Mouse (Mus musculus): Measurements from ENCODE around the gene Tbc1d7. TPM values are rescaled to one million over a fixed set of nuclear protein-coding genes. Genes with fewer than 3 reads are reported as not detected.

The Tbc1d7 gene
- total and polyA plus RNA-seq, 3 experiments: 9.4 to 82.5 (median 11.6) TPM

DNA sequence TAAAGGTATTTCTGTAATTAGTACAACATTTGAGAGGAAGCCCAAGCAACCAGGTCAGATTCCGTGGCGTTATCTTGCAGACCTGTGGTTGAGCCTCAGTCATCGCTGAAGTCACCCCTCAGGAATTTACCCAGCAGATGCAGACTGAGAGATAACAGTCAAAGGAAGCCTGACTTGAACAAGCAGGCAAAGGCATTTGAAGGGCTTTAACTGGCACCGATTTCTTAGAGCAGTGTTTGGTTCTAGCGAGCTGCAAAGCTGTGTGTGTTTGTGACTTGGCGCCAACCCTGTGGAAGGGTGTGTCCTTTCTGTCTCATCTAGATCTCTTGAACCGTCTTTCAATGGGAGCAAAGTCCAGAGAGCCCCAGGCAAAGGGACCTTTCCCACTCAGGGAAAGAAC, 22.0 kb upstream of the Tbc1d7 start:
- Histone ChIP-seq H3K36me3 (replicated peaks) (no peaks in the 10 kb centered on the region), H3K9me3 (replicated peaks) (no peaks in the 10 kb centered on the region), H3K4me1 (ENCODE audit: insufficient read depth, low read depth, low read length) (peaks cover 73% of the 10 kb centered on the region), H3K4me3 (ENCODE audit: low read depth, low read length) (peak overlapping the region; percentile 30; the same call in 1 of the 2 replicates), H3K27me3 (ENCODE audit: insufficient read depth, low read length) (peaks cover 19% of the 10 kb centered on the region; the same call in 1 of the 2 replicates)
- peak; percentile 74 for ATAC-seq (ENCODE audit: extremely low read depth, insufficient number of reproducible peaks, low FRiP score, poor library complexity, severe bottlenecking)
- TF ChIP-seq GATA1 (IDR thresholded peaks at IDR 0.05; ENCODE audit: borderline replicate concordance, low read length): no peak
- peak; percentile 73; the same call in 1 of the 2 replicates for TF ChIP-seq GATA2 (IDR thresholded peaks at IDR 0.05; ENCODE audit: borderline replicate concordance, low read depth, low read length)
- TF ChIP-seq TAL1 (conservative IDR thresholded peaks at IDR 0.05; ENCODE audit: low read depth, low read length): peak; percentile 97
- no peak for TF ChIP-seq POLR2AphosphoS5 (IDR thresholded peaks at IDR 0.05; ENCODE audit: insufficient replicate concordance, low read depth, low read length)
- no peak for TF ChIP-seq CTCF (IDR thresholded peaks at IDR 0.05; ENCODE audit: low read depth, low read length)
- peak; percentile 62 for DNase-seq (ENCODE audit: low spot score)

DNA sequence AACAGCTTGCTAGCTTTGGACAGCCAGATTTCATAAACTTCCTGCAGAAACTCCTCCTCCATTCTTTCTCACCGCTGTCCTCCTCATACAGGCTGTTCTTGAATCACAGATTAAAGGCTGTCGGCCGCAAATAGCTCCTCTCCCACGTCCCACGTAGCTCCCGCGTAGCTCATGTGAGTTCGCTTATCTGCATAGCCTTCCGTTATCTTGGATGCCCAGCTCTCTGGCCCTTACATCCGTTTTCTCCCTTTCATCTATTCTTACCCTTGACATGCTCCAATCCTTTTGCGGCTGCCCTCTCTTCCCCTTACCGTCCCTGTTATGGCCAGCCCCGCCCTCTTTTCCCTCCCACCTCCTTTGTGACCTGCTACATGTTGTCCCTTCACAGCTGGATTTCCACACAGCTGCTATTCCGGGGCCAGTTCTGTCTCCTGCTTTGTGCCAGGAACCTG, 20.5 kb upstream of the Tbc1d7 start:
- Histone ChIP-seq H3K36me3 (replicated peaks) (no peaks in the 10 kb centered on the region), H3K9me3 (replicated peaks) (peaks cover 6% of the 10 kb centered on the region; the same call in 1 of the 2 replicates), H3K4me1 (ENCODE audit: insufficient read depth, low read depth, low read length) (peaks cover 69% of the 10 kb centered on the region), H3K4me3 (ENCODE audit: low read depth, low read length) (peak overlapping the region; percentile 63; the same call in 1 of the 2 replicates), H3K27me3 (ENCODE audit: insufficient read depth, low read length) (peaks cover 18% of the 10 kb centered on the region; the same call in 1 of the 2 replicates)
- DNase-seq (ENCODE audit: low spot score) (peak; percentile 65), ATAC-seq (ENCODE audit: extremely low read depth, insufficient number of reproducible peaks, low FRiP score, poor library complexity, severe bottlenecking) (peak; percentile 73)
- no peak for TF ChIP-seq POLR2AphosphoS5 (IDR thresholded peaks at IDR 0.05; ENCODE audit: insufficient replicate concordance, low read depth, low read length)
- TF ChIP-seq GATA1 (IDR thresholded peaks at IDR 0.05; ENCODE audit: borderline replicate concordance, low read length): no peak
- peak; percentile 98 for TF ChIP-seq TAL1 (conservative IDR thresholded peaks at IDR 0.05; ENCODE audit: low read depth, low read length)
- TF ChIP-seq CTCF (IDR thresholded peaks at IDR 0.05; ENCODE audit: low read depth, low read length): no peak
- peak; percentile 82; the same call in 1 of the 2 replicates for TF ChIP-seq GATA2 (IDR thresholded peaks at IDR 0.05; ENCODE audit: borderline replicate concordance, low read depth, low read length)

DNA sequence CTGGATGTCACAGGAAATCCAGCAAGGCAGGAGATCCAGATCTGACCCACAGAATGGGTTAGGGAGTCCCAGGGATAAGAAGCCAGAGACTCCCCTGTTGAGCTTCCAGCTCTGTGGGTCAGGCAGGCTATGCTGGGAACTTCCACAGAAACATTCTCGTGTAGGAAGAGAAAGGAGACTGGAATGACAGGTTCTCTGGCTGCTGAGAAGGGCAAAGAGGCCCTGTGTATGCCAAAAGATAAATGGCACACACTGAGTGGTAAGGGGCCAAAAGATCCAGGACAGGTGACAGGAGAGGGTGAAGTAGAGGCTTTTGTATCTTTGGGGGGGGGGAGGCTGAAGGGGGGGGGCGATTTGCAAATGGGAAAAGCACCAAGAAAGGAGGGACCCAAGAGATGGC, 20.0 kb upstream of the Tbc1d7 start:
- Histone ChIP-seq H3K9me3 (replicated peaks) (peaks cover 6% of the 10 kb centered on the region; the same call in 1 of the 2 replicates), H3K4me1 (ENCODE audit: insufficient read depth, low read depth, low read length) (peaks cover 64% of the 10 kb centered on the region), H3K4me3 (ENCODE audit: low read depth, low read length) (peak overlapping the region; percentile 63), H3K27me3 (ENCODE audit: insufficient read depth, low read length) (peaks cover 17% of the 10 kb centered on the region; the same call in 1 of the 2 replicates), H3K36me3 (replicated peaks) (no peaks in the 10 kb centered on the region)
- DNase-seq (ENCODE audit: low spot score) (no peak), ATAC-seq (ENCODE audit: extremely low read depth, insufficient number of reproducible peaks, low FRiP score, poor library complexity, severe bottlenecking) (no peak)
- TF ChIP-seq TAL1 (conservative IDR thresholded peaks at IDR 0.05; ENCODE audit: low read depth, low read length) (no peak), CTCF (IDR thresholded peaks at IDR 0.05; ENCODE audit: low read depth, low read length) (no peak), GATA2 (IDR thresholded peaks at IDR 0.05; ENCODE audit: borderline replicate concordance, low read depth, low read length) (no peak), GATA1 (IDR thresholded peaks at IDR 0.05; ENCODE audit: borderline replicate concordance, low read length) (no peak), POLR2AphosphoS5 (IDR thresholded peaks at IDR 0.05; ENCODE audit: insufficient replicate concordance, low read depth, low read length) (no peak)

DNA sequence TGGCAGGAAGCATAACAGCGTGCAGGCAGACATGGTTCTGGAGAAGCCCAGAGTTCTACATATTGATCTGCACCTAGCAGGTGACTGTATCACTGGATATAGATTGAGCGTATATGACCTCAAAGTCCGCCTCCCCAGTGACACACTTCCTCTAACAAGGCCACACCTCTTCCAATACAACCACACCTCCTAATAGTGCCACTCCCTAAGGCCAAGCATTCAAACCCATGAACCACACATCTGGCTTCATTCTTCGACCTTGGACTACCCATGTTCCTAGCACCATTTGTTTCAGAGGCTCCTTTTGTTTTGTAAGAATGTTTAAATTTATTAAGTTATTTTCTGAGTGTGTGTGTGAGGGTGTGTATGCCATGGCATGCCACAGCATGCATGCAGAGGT, 16.4 kb upstream of the Tbc1d7 start:
- ATAC-seq (ENCODE audit: extremely low read depth, insufficient number of reproducible peaks, low FRiP score, poor library complexity, severe bottlenecking): no peak
- peaks cover 61% of the 10 kb centered on the region for H3K4me1 ChIP-seq (ENCODE audit: insufficient read depth, low read depth, low read length)
- no peaks in the 10 kb centered on the region for H3K36me3 ChIP-seq (replicated peaks)
- peaks cover 12% of the 10 kb centered on the region for H3K9me3 ChIP-seq (replicated peaks)
- TF ChIP-seq CTCF (IDR thresholded peaks at IDR 0.05; ENCODE audit: low read depth, low read length): no peak
- no peak for TF ChIP-seq TAL1 (conservative IDR thresholded peaks at IDR 0.05; ENCODE audit: low read depth, low read length)
- TF ChIP-seq GATA2 (IDR thresholded peaks at IDR 0.05; ENCODE audit: borderline replicate concordance, low read depth, low read length): no peak
- no peak for TF ChIP-seq POLR2AphosphoS5 (IDR thresholded peaks at IDR 0.05; ENCODE audit: insufficient replicate concordance, low read depth, low read length)
- TF ChIP-seq GATA1 (IDR thresholded peaks at IDR 0.05; ENCODE audit: borderline replicate concordance, low read length): no peak
- no peak for DNase-seq (ENCODE audit: low spot score)
- no peak overlapping the region for H3K4me3 ChIP-seq (ENCODE audit: low read depth, low read length)
- peaks cover 13% of the 10 kb centered on the region; the same call in 1 of the 2 replicates for H3K27me3 ChIP-seq (ENCODE audit: insufficient read depth, low read length)

DNA sequence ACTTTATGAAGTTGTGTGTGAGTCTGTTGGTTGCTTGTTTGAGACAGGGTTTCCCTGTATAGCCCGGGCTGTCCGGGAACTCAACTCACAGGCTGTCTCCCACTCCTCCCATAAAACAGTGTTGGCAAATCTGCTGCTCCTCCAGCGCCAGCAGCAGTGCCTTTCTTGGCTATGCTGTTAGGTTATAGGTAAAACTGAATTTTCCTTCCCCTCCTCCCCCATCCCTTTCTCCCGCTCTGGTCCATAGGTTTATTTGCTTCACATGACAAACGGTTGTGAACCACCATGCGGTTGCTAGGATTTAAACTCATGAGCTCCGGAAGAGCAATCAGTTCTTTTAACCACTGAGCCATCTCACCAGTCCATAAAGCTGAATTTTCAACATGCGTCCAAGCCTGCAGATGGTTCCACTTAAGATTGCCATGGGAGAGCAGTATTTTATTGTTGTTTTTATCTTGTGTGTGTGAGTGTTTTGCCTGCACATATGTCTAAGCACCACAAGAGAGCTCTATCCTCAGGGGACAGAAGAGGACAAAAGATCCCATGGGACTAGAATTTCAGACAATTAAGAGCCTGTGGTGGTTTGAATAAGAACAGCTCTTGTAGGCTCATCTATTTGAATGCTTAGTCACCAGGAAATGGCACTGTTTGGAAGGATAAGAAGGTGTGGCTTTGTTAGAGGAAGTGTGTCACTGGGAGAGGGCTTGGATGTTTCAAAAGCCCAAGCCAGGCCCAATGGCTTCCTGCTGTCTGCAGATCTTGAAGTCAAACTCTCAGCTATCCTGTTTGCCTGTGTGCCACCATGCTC, 12.2 kb upstream of the Tbc1d7 start:
- no peak for DNase-seq (ENCODE audit: low spot score)
- no peak for ATAC-seq (ENCODE audit: extremely low read depth, insufficient number of reproducible peaks, low FRiP score, poor library complexity, severe bottlenecking)
- Histone ChIP-seq H3K36me3 (replicated peaks) (no peaks in the 10 kb centered on the region), H3K4me1 (ENCODE audit: insufficient read depth, low read depth, low read length) (peaks cover 72% of the 10 kb centered on the region), H3K4me3 (ENCODE audit: low read depth, low read length) (no peak overlapping the region; the same call in 1 of the 2 replicates), H3K9me3 (replicated peaks) (peaks cover 12% of the 10 kb centered on the region), H3K27me3 (ENCODE audit: insufficient read depth, low read length) (peaks cover 38% of the 10 kb centered on the region)
- TF ChIP-seq POLR2AphosphoS5 (IDR thresholded peaks at IDR 0.05; ENCODE audit: insufficient replicate concordance, low read depth, low read length): no peak
- TF ChIP-seq GATA2 (IDR thresholded peaks at IDR 0.05; ENCODE audit: borderline replicate concordance, low read depth, low read length): no peak
- TF ChIP-seq GATA1 (IDR thresholded peaks at IDR 0.05; ENCODE audit: borderline replicate concordance, low read length): no peak
- TF ChIP-seq CTCF (IDR thresholded peaks at IDR 0.05; ENCODE audit: low read depth, low read length): no peak
- no peak for TF ChIP-seq TAL1 (conservative IDR thresholded peaks at IDR 0.05; ENCODE audit: low read depth, low read length)

Data from G1E (cell line).